Mouse (Mus musculus): ENCODE data around the gene Ddx10.
"Not testable (repeated sequence)": the region's sequence is repeated elsewhere in the genome, so short reads cannot be mapped to it uniquely, and the experiment has no call there.

Ddx10 gene

GRCm38 (mm10) chr9:53143508-53143907 lies 104.3 kb downstream of the Ddx10 start:
- no peak for DNase-seq

GRCm38 (mm10) chr9:53142424-53142823 lies 105.4 kb downstream of the Ddx10 start:
- not testable (repeated sequence) for DNase-seq

- DNase-seq, result no peak
Measured at GRCm38 (mm10) chr9:53140610-53141165, 107.2 kb downstream of the Ddx10 start.

- DNase-seq, result no peak
Measured at GRCm38 (mm10) chr9:53132826-53133225, 115.0 kb downstream of the Ddx10 start.

GRCm38 (mm10) chr9:53130460-53130859 lies 117.4 kb downstream of the Ddx10 start:
- no peak for DNase-seq

GRCm38 (mm10) chr9:53101103-53101502 lies 146.8 kb downstream of the Ddx10 start:
- no peak for DNase-seq

- no peak for DNase-seq
Measured at GRCm38 (mm10) chr9:53095319-53096165, 152.3 kb downstream of the Ddx10 start.

GRCm38 (mm10) chr9:53094536-53094935 lies 153.3 kb downstream of the Ddx10 start:
- no peak for DNase-seq

GRCm38 (mm10) chr9:53077626-53078025 lies 170.2 kb downstream of the Ddx10 start:
- DNase-seq, result no peak

- no peak for DNase-seq
Measured at GRCm38 (mm10) chr9:53075931-53076330, 171.9 kb downstream of the Ddx10 start.

- no peak for DNase-seq
Measured at GRCm38 (mm10) chr9:53074443-53074842, 173.4 kb downstream of the Ddx10 start.

GRCm38 (mm10) chr9:53073576-53074112 lies 174.2 kb downstream of the Ddx10 start:
- DNase-seq, result no peak

GRCm38 (mm10) chr9:53072088-53072487 lies 175.8 kb downstream of the Ddx10 start:
- DNase-seq, result no peak

GRCm38 (mm10) chr9:53070875-53071524 lies 176.9 kb downstream of the Ddx10 start:
- no peak for DNase-seq

- DNase-seq, result no peak
Measured at GRCm38 (mm10) chr9:53068166-53068565, 179.7 kb downstream of the Ddx10 start.

- no peak for DNase-seq
Measured at GRCm38 (mm10) chr9:53066428-53066827, 181.4 kb downstream of the Ddx10 start.

- no peak for DNase-seq
Measured at GRCm38 (mm10) chr9:53065028-53065427, 182.8 kb downstream of the Ddx10 start.

GRCm38 (mm10) chr9:53064531-53064930 lies 183.3 kb downstream of the Ddx10 start:
- no peak for DNase-seq

- DNase-seq, result no peak
Measured at GRCm38 (mm10) chr9:53055306-53055705, 192.5 kb downstream of the Ddx10 start.

Measured in thymus, postnatal 25 days (tissue).